Mouse (Mus musculus) inflammation-experienced regulatory T-cells, adult 16 weeks (primary cell): Measurements from ENCODE around the gene Dnaaf2. TPM values are rescaled to one million over a fixed set of nuclear protein-coding genes. Genes with fewer than 3 reads are reported as not detected.

ENCODE experiments used
- polyA plus RNA-seq: library from polyadenylated mRNA; unstranded; fragments of 100-300 nt; shearing (Covaris generic); gene quantifications from one replicate; pipeline ENCODE4 v1.2.1, GENCODE M21; 2017

The Dnaaf2 gene
- 7.8 TPM for polyA plus RNA-seq

GRCm38 (mm10) chr12:69198164-69198535 lies at the start of gene Dnaaf2:
TSS of gene Dnaaf2 (minus strand) at chr12:69198429.

GRCm38 (mm10) chr12:69240876-69241275 lies 42.6 kb upstream of the Dnaaf2 start, which contains the start of gene Klhdc1:
TSS of gene Klhdc1 (plus strand) at chr12:69241176.

GRCm38 (mm10) chr12:69227776-69228466 lies 29.7 kb upstream of the Dnaaf2 start, which contains the start of gene Pole2:
TSS of gene Pole2 (minus strand) at chr12:69228195.

GRCm38 (mm10) chr12:69204052-69204833 lies 6.0 kb upstream of the Dnaaf2 start, which contains the start of gene Gm49384:
TSS of gene Gm49384 (minus strand) at chr12:69204267.

GRCm38 (mm10) chr12:69196444-69197377 lies 1.5 kb downstream of the Dnaaf2 start, which contains the start of gene Gm49383:
TSS of gene Gm49383 (minus strand) at chr12:69197104.

GRCm38 (mm10) chr12:69183583-69184308 lies 14.5 kb downstream of the Dnaaf2 start, which contains the start of the genes Rpl36al and Mgat2:
TSS of gene Rpl36al (minus strand) at chr12:69184083.
TSS of gene Mgat2 (plus strand) at chr12:69184157.

GRCm38 (mm10) chr12:69168461-69169106 lies 29.6 kb downstream of the Dnaaf2 start, which contains the start of gene Lrr1:
TSS of gene Lrr1 (plus strand) at chr12:69168814.

GRCm38 (mm10) chr12:69158765-69159577 lies 39.3 kb downstream of the Dnaaf2 start, which contains the start of gene Rps29:
TSS of gene Rps29 (minus strand) at chr12:69159186.

Other genes starting within 250 kb of the Dnaaf2 start
- 1,879 TPM for gene Rps29, start 39.2 kb downstream of the Dnaaf2 start, polyA plus RNA-seq
- 2.4 TPM for gene Lrr1, start 29.6 kb downstream of the Dnaaf2 start, polyA plus RNA-seq
- 421 TPM for gene Rpl36al, start 14.3 kb downstream of the Dnaaf2 start, polyA plus RNA-seq
- gene Mgat2, start 14.3 kb downstream of the Dnaaf2 start, polyA plus RNA-seq = 24.1 TPM
- 23.6 TPM for gene Gm49383, start 1.3 kb downstream of the Dnaaf2 start, polyA plus RNA-seq
- gene Gm49384, start 5.8 kb upstream of the Dnaaf2 start, polyA plus RNA-seq = 20.6 TPM
- gene Pole2, start 29.8 kb upstream of the Dnaaf2 start, polyA plus RNA-seq = 7.7 TPM
- gene Klhdc1, start 42.7 kb upstream of the Dnaaf2 start, polyA plus RNA-seq = 23.7 TPM
- gene Klhdc2, start 98.3 kb upstream of the Dnaaf2 start, polyA plus RNA-seq = 12.8 TPM
- 152 TPM for gene Nemf, start 158.7 kb upstream of the Dnaaf2 start, polyA plus RNA-seq
- 13.7 TPM for gene Arf6, start 173.7 kb upstream of the Dnaaf2 start, polyA plus RNA-seq
- not detected for gene Gm9887, start 174.0 kb upstream of the Dnaaf2 start, polyA plus RNA-seq